Mouse (Mus musculus) layer of hippocampus, postnatal 14 days (tissue): ENCODE results near the gene Esp15. TPM values are rescaled to one million over a fixed set of nuclear protein-coding genes. Genes with fewer than 3 reads are reported as not detected.
"Not testable (repeated sequence)": the region's sequence is repeated elsewhere in the genome, so short reads cannot be mapped to it uniquely, and the experiment has no call there.

Experiments
- DNase-seq, 2 experiments: peaks; one replicate each; pipeline ENCODE4 v3.0.0; 2021 to 2022; ENCODE audit warnings: low spot score in 2 of 2, mixed read lengths in 1 of 2
- long read RNA-seq, 2 experiments: library from polyadenylated mRNA; stranded (forward); transcript quantifications; one replicate each; pipeline ENCODE4 v2.0.0; 2021
- total RNA-seq, 2 experiments: library from RNA; stranded (reverse); gene quantifications; 2 replicates each; pipeline ENCODE4 v1.2.3; 2021

Gene Esp15
- total RNA-seq, result not detected
- long read RNA-seq, experiment 1, result 0 reads
- long read RNA-seq, experiment 2, result 0 reads

GRCm38 (mm10) chr17:39640654-39641053 is at the start of gene Esp15:
Gene Esp15 (plus strand): TSS chr17:39640954.
- DNase-seq, result not testable (repeated sequence)

- DNase-seq, result no peak
These were observed 49.2 kb upstream of the Esp15 start for GRCm38 (mm10) chr17:39591550-39591949.

Other genes starting within 250 kb of the Esp15 start
- not detected for gene Esp18, start 234.6 kb upstream of the Esp15 start, total RNA-seq
- gene Esp16, start 104.8 kb upstream of the Esp15 start, total RNA-seq, result not detected